Mouse (Mus musculus) ES-Bruce4 (cell line): Measurements from ENCODE around the gene Chrng.

Experiments
- CTCF ChIP-seq: IDR thresholded peaks from one replicate; pipeline ENCODE4 v1.8.1; 2011; ENCODE audit warnings: low read depth, low read length
- POLR2A ChIP-seq: IDR thresholded peaks from one replicate; pipeline ENCODE4 v1.8.1; 2011; ENCODE audit warnings: low read length; ENCODE audit not compliant: insufficient read depth

DNA sequence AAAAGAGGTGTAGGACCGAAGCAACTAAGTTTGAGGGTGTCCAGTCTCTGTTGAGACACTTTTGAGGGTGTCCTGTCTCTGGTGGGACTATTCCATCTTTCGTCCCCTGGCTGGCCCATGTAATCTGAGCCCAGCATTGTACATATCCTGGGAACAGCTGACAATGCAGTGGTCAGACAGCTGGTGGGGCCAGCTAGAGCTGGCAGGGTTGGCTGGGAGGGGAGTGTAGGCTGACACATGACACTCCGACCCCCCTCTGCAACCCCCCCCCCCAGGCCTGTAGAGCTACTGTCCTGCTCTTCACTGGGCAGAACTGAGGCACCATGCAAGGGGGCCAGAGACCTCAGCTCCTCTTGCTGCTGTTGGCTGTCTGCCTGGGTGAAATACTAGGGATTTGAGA is 1.0 kb downstream of the Chrng start:
- TF ChIP-seq CTCF: no peak
- TF ChIP-seq POLR2A: no peak
